Mouse (Mus musculus): ENCODE results near the gene Gucy1a1.

DNA sequence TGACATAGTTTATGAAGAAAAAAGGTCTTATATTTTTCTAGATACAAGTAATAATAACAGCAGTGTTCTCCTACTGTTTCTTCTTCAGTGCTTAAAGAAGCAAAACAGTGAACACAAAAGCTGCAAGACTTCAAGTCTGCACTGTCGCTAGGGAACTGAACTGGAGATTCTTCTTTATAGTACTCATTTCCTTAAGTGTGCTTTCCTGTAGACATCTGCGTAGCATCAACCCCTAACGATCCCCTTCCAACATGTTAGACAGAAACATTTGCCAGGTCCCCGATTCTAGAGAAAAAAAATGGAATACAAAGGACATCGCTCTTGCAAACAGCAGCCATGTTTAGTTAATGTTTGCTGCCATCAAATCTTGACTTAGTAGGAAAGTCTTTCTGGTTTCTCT, 77.8 kb downstream of the Gucy1a1 start:
- TF ChIP-seq POLR2A (IDR thresholded peaks at IDR 0.05; ENCODE audit: insufficient read depth, low read length) (no peak), CTCF (IDR thresholded peaks at IDR 0.05; ENCODE audit: low read depth, low read length) (no peak), EP300 (IDR thresholded peaks at IDR 0.05; ENCODE audit: insufficient read depth, low read depth, low read length) (no peak)
